Mouse (Mus musculus): ENCODE data around the gene Nectin2. TPM values are rescaled to one million over a fixed set of nuclear protein-coding genes. Genes with fewer than 3 reads are reported as not detected.
A peak's percentile ranks its signal among the peaks of the same experiment; 100 is the strongest.

Nectin2 gene
- polyA plus RNA-seq, 1 experiment from 2014 or later: 140 TPM

- Histone ChIP-seq H3K9me3 (no peaks in the 10 kb centered on the region), H3K27ac (no peak overlapping the region), H3K36me3 (peaks cover 55% of the 10 kb centered on the region), H3K4me2 (no peak overlapping the region), H3K4me1 (peaks cover 36% of the 10 kb centered on the region), H3K9ac (no peak overlapping the region), H3K4me3 (no peak overlapping the region), H3K27me3 (no peaks in the 10 kb centered on the region)
- WGBS: 84% methylated on average over 11 of the region's 11 CpGs
- no peak for ATAC-seq (ENCODE audit: borderline replicate concordance, extremely low read depth, low FRiP score, low TSS enrichment)
Observed at GRCm38 (mm10) chr7:19740269-19740668, 10.0 kb downstream of the Nectin2 start.

DNA sequence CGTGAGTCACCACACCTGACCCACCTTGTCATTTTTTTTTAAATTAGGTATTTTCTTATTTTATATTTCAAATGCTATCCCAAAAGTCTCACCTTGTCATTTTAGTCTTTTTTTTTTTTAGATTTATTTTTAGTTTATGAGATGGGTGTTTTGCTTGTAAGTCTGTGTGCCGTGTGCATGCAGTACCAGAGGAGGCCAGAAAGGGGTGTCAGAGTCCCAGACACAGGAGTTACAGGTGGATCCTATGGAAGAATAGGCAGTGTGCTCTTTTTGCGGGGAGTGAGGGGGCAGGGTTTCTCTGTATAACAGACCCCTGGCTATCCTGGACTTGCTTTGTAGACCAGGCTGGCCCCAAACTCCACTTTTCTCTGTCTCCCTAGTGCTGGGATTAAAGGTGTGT, 11.5 kb downstream of the Nectin2 start:
- Histone ChIP-seq H3K9me3 (no peaks in the 10 kb centered on the region), H3K9ac (no peak overlapping the region), H3K27ac (no peak overlapping the region), H3K4me1 (peaks cover 23% of the 10 kb centered on the region), H3K4me3 (no peak overlapping the region), H3K36me3 (peaks cover 62% of the 10 kb centered on the region), H3K4me2 (no peak overlapping the region), H3K27me3 (no peaks in the 10 kb centered on the region)
- ATAC-seq (ENCODE audit: borderline replicate concordance, extremely low read depth, low FRiP score, low TSS enrichment): no peak
- 83% methylated on average over 3 of the region's 3 CpGs for WGBS

DNA sequence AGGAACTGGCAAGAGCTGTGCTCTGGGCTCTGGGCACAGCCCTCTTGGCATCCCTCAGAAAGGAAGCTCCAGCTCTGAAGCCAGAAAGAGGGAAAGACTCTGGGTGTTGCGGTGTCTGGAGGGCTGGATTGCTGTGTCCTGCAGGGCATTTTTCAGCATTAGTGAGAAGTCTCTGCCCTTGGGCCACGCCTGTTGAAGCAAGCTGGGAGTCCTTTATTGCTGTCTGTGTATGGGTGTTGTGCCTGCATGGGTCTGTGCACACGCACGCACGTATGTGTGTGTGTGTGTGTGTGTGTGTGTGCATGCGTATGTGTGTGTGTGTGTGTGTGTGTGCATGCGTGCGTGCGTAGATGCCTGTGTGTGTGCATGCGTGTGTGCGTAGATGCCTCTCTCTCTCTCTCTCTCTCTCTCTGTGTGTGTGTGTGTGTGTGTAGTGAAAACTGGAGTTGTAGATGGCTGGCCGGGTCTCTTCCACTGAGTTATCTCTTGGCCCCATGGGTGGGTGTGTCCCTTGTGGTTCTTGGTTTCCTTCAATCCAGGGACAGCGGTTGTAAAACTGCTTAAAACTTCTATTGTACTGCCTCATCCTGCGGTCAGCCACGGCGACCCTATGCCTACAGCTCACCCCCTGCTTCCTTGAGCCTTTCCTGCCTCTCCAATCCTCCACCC, 13.8 kb downstream of the Nectin2 start:
- peaks cover 69% of the 10 kb centered on the region for H3K36me3 ChIP-seq
- H3K9ac ChIP-seq: no peak overlapping the region
- WGBS: 87% methylated on average over 16 of the region's 16 CpGs
- no peaks in the 10 kb centered on the region for H3K27me3 ChIP-seq
- H3K4me2 ChIP-seq: no peak overlapping the region
- H3K9me3 ChIP-seq: no peaks in the 10 kb centered on the region
- ATAC-seq (ENCODE audit: borderline replicate concordance, extremely low read depth, low FRiP score, low TSS enrichment): no peak
- no peak overlapping the region for H3K4me3 ChIP-seq
- H3K27ac ChIP-seq: no peak overlapping the region
- H3K4me1 ChIP-seq: peaks cover 12% of the 10 kb centered on the region

- 87% methylated on average over 10 of the region's 10 CpGs for WGBS
- no peaks in the 10 kb centered on the region for H3K27me3 ChIP-seq
- H3K9me3 ChIP-seq: no peaks in the 10 kb centered on the region
- no peak overlapping the region for H3K4me3 ChIP-seq
- no peak overlapping the region for H3K27ac ChIP-seq
- H3K4me2 ChIP-seq: no peak overlapping the region
- H3K4me1 ChIP-seq: no peaks in the 10 kb centered on the region
- H3K36me3 ChIP-seq: peaks cover 83% of the 10 kb centered on the region
- no peak overlapping the region for H3K9ac ChIP-seq
- no peak for ATAC-seq (ENCODE audit: borderline replicate concordance, extremely low read depth, low FRiP score, low TSS enrichment)
Observed at GRCm38 (mm10) chr7:19734178-19734666, 16.1 kb downstream of the Nectin2 start.

DNA sequence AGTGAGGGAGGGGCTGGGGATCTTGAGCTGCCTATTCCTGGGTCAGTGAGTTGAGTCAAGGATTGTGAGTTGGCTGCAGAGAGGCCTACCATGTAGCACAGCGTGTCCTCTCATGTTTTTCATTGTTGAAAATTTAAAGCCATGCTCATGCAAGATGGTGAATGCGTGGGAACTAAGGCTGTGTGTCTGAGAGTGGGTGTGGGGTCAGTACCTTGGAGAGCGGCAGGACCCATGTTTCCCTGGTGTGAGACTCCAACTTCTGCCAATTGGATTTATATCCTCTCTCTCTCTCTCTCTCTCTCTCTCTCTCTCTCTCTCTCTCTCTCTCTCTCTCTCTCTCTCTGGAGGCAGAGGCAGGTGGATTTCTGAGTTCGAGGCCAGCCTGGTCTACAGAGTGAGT, 23.7 kb downstream of the Nectin2 start:
- Histone ChIP-seq H3K27ac (no peak overlapping the region), H3K4me1 (no peaks in the 10 kb centered on the region), H3K9me3 (no peaks in the 10 kb centered on the region), H3K9ac (no peak overlapping the region), H3K4me3 (no peak overlapping the region), H3K36me3 (peaks cover 94% of the 10 kb centered on the region), H3K4me2 (no peak overlapping the region), H3K27me3 (no peaks in the 10 kb centered on the region)
- ATAC-seq (ENCODE audit: borderline replicate concordance, extremely low read depth, low FRiP score, low TSS enrichment): no peak
- WGBS: 91% methylated on average over 4 of the region's 4 CpGs

DNA sequence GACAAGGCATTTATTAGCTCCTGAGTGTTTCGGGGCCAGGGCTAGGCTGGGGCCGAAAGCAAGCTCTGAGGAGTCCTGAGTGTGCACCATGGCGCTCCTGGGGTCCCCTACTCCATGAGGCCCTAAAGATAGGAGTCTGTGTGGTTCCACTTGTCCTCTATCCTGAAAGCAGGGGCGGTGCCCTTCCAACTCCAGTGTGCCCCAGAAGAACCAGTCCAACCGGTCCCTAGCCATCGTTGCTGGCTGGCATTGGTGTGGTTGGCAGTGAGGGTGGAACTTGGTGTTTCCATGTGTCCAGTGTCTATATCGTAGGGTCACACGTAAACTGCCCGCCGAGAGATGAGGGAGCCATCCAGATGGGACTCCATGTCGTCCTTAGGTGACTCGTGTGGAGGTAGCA, 26.1 kb downstream of the Nectin2 start:
- no peak for ATAC-seq (ENCODE audit: borderline replicate concordance, extremely low read depth, low FRiP score, low TSS enrichment)
- H3K4me3 ChIP-seq: no peak overlapping the region
- H3K4me2 ChIP-seq: no peak overlapping the region
- peaks cover 93% of the 10 kb centered on the region for H3K36me3 ChIP-seq
- no peaks in the 10 kb centered on the region for H3K27me3 ChIP-seq
- peaks cover 9% of the 10 kb centered on the region; the same call in 1 of the 2 replicates for H3K9me3 ChIP-seq
- no peak overlapping the region for H3K9ac ChIP-seq
- no peak overlapping the region for H3K27ac ChIP-seq
- no peaks in the 10 kb centered on the region for H3K4me1 ChIP-seq
- WGBS: 84% methylated on average over 12 of the region's 12 CpGs

DNA sequence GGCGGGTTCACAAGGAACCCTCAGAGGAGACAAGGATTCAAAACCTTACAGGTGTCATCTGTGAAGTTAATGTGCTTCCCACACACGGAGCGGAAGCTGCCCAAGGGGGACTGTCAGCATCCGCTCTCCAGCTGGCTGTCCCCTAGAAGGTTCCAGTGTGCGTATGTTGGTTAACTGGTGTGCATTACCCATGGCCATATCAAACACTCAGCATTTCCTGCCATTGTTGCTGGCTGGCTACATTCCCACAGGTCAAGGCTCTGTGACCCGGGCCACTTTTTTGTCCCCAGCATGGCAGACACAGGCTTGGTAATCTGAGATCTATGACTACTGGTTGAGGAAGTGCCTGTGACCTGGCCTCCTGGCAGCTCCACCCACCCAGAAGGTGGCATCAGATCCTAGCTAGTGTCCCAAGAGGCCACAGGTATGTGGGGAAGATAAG, 27.5 kb downstream of the Nectin2 start:
- H3K9me3 ChIP-seq: peaks cover 9% of the 10 kb centered on the region; the same call in 1 of the 2 replicates
- H3K4me2 ChIP-seq: no peak overlapping the region
- H3K4me3 ChIP-seq: no peak overlapping the region
- H3K36me3 ChIP-seq: peaks cover 88% of the 10 kb centered on the region
- peak overlapping the region; percentile 71 for H3K27ac ChIP-seq
- no peak overlapping the region for H3K9ac ChIP-seq
- H3K27me3 ChIP-seq: no peaks in the 10 kb centered on the region
- no peaks in the 10 kb centered on the region for H3K4me1 ChIP-seq
- ATAC-seq (ENCODE audit: borderline replicate concordance, extremely low read depth, low FRiP score, low TSS enrichment): no peak
- 76% methylated on average over 6 of the region's 6 CpGs for WGBS

DNA sequence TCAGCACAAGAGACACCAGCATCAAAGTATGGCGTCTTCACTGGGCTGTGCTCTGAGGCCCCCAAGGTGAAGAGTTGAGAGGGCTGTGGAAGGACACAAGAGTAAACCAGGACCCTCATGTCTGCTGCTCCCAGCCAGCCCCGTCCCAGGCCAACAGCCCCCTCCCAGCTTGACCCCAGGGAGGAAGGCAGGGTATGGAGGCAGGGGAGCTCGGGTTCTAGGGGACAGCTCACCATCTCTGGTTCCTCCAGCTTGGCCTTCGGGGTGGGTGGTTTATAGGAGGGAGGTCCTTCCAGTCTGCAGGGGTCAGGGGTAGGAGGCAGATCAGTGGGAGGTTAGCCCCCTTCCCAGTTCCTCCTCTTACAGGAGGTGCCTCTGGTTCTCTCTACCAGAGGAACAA, 31.1 kb downstream of the Nectin2 start:
- Histone ChIP-seq H3K9ac (no peak overlapping the region), H3K27ac (no peak overlapping the region), H3K36me3 (peaks cover 63% of the 10 kb centered on the region), H3K4me2 (no peak overlapping the region), H3K4me3 (no peak overlapping the region), H3K9me3 (peaks cover 9% of the 10 kb centered on the region; the same call in 1 of the 2 replicates), H3K4me1 (peaks cover 15% of the 10 kb centered on the region), H3K27me3 (no peaks in the 10 kb centered on the region)
- 93% methylated on average over 4 of the region's 4 CpGs for WGBS
- no peak for ATAC-seq (ENCODE audit: borderline replicate concordance, extremely low read depth, low FRiP score, low TSS enrichment)

- H3K4me3 ChIP-seq: no peak overlapping the region
- H3K4me2 ChIP-seq: no peak overlapping the region
- peaks cover 23% of the 10 kb centered on the region for H3K4me1 ChIP-seq
- no peaks in the 10 kb centered on the region for H3K27me3 ChIP-seq
- no peak overlapping the region for H3K9ac ChIP-seq
- H3K27ac ChIP-seq: no peak overlapping the region
- H3K9me3 ChIP-seq: peaks cover 9% of the 10 kb centered on the region; the same call in 1 of the 2 replicates
- 91% methylated on average over 5 of the region's 5 CpGs for WGBS
- no peak for ATAC-seq (ENCODE audit: borderline replicate concordance, extremely low read depth, low FRiP score, low TSS enrichment)
- peaks cover 60% of the 10 kb centered on the region for H3K36me3 ChIP-seq
Observed at GRCm38 (mm10) chr7:19718297-19718952, 31.9 kb downstream of the Nectin2 start.

DNA sequence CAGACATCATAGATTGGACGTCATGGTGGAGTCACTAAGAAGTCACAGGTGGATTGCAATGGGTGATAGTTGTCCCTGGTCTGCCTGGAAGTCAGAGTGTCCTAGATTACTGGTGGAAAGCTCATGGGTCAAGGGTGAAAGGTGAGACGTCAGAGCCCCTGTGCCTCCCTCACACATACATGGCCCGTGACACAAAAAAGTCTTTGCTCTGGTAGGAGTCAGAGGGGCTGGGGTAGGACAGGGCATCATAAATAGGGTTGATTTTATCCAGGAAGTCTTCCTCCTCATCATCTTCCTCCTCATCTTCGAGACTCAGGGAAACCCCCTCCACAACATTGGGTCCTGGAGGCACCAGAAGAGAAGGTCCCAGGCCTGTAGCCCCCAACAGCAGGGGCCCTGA, 32.9 kb downstream of the Nectin2 start:
- no peak overlapping the region for H3K4me3 ChIP-seq
- no peak for ATAC-seq (ENCODE audit: borderline replicate concordance, extremely low read depth, low FRiP score, low TSS enrichment)
- H3K27ac ChIP-seq: no peak overlapping the region
- peaks cover 24% of the 10 kb centered on the region for H3K4me1 ChIP-seq
- peaks cover 9% of the 10 kb centered on the region; the same call in 1 of the 2 replicates for H3K9me3 ChIP-seq
- H3K9ac ChIP-seq: no peak overlapping the region
- 73% methylated on average over 4 of the region's 4 CpGs for WGBS
- H3K36me3 ChIP-seq: peaks cover 60% of the 10 kb centered on the region
- no peak overlapping the region for H3K4me2 ChIP-seq
- no peaks in the 10 kb centered on the region for H3K27me3 ChIP-seq

GRCm38 (mm10) chr7:19716822-19717221, 33.5 kb downstream of the Nectin2 start:
- 84% methylated on average over 2 of the region's 2 CpGs for WGBS

More at GRCm38 (mm10) chr7:19716822-19717221, 33.5 kb downstream of the Nectin2 start:
- Histone ChIP-seq H3K4me3 (peak overlapping the region; percentile 39; the same call in 1 of the 2 replicates), H3K36me3 (peaks cover 62% of the 10 kb centered on the region), H3K27ac (peak overlapping the region; percentile 83), H3K9ac (no peak overlapping the region; the same call in 1 of the 2 replicates), H3K9me3 (peaks cover 9% of the 10 kb centered on the region; the same call in 1 of the 2 replicates), H3K27me3 (no peaks in the 10 kb centered on the region), H3K4me2 (peak overlapping the region; percentile 56), H3K4me1 (peaks cover 24% of the 10 kb centered on the region)
- ATAC-seq (ENCODE audit: borderline replicate concordance, extremely low read depth, low FRiP score, low TSS enrichment): no peak
